Mouse (Mus musculus): ENCODE measurements at regions not wholly inside any gene's neighbourhood (a gene's known extent, or its start where the extent isn't known, plus 50 kb on each side); places are given as distances from the start of the nearest gene placed in this dataset.

- Histone ChIP-seq H3K4me3 (no peak overlapping the region), H3K36me3 (ENCODE audit: control insufficient read depth, insufficient read depth) (no peaks in the 10 kb centered on the region), H3ac (ENCODE audit: control insufficient read depth, insufficient read length) (no peak overlapping the region), H3K79me2 (ENCODE audit: control insufficient read depth, insufficient read depth) (peaks cover 14% of the 10 kb centered on the region), H3K4me2 (ENCODE audit: low read depth) (no peak overlapping the region), H3K27me3 (ENCODE audit: control insufficient read depth, insufficient read depth, insufficient read length) (no peaks in the 10 kb centered on the region)
- TF ChIP-seq MYOG (IDR thresholded peaks at IDR 0.05; ENCODE audit: control insufficient read depth in 1 of 3, insufficient read depth in 1 of 3, insufficient read length in 2 of 3, low read depth in 2 of 3), result no peak
- TF ChIP-seq POLR2AphosphoS2 (IDR thresholded peaks at IDR 0.05; ENCODE audit: insufficient read length, low read depth), result no peak
- no peak for TF ChIP-seq REST (IDR thresholded peaks at IDR 0.05; ENCODE audit: insufficient read depth, insufficient read length)
- no peak for TF ChIP-seq SRF (IDR thresholded peaks at IDR 0.05; ENCODE audit: control insufficient read depth, insufficient read length, low read depth)
- no peak for TF ChIP-seq CEBPB (IDR thresholded peaks at IDR 0.05; ENCODE audit: insufficient read depth, poor library complexity, severe bottlenecking)
- TF ChIP-seq TCF12 (IDR thresholded peaks at IDR 0.05; ENCODE audit: insufficient read depth, poor library complexity, severe bottlenecking), result no peak
- no peak for TF ChIP-seq MYOD1 (IDR thresholded peaks at IDR 0.05; ENCODE audit: control insufficient read depth in 1 of 3, insufficient read length in 2 of 3, low read depth in 2 of 3)
- TF ChIP-seq POLR2A (IDR thresholded peaks at IDR 0.05; ENCODE audit: insufficient read length, low read depth), result no peak
- TF ChIP-seq E2F4 (IDR thresholded peaks at IDR 0.05; ENCODE audit: insufficient read depth), result no peak
- no peak for TF ChIP-seq MAX (IDR thresholded peaks at IDR 0.05; ENCODE audit: low read depth)
Measured at GRCm38 (mm10) chr2:128432741-128433140, 158.3 kb upstream of the Spdye4c start.

GRCm38 (mm10) chr2:128433553-128434081 is 157.4 kb upstream of the Spdye4c start:
- H3K79me2 ChIP-seq (ENCODE audit: control insufficient read depth, insufficient read depth), result peaks cover 5% of the 10 kb centered on the region
- H3K4me2 ChIP-seq (ENCODE audit: low read depth), result no peak overlapping the region
- no peaks in the 10 kb centered on the region for H3K27me3 ChIP-seq (ENCODE audit: control insufficient read depth, insufficient read depth, insufficient read length)
- H3ac ChIP-seq (ENCODE audit: control insufficient read depth, insufficient read length), result no peak overlapping the region
- TF ChIP-seq TCF3 (IDR thresholded peaks at IDR 0.05; ENCODE audit: insufficient read length, low read depth) (no peak), USF1 (IDR thresholded peaks at IDR 0.05; ENCODE audit: low read depth) (no peak)
- no peak overlapping the region for H3K4me3 ChIP-seq
- no peaks in the 10 kb centered on the region for H3K36me3 ChIP-seq (ENCODE audit: control insufficient read depth, insufficient read depth)

GRCm38 (mm10) chr2:128434200-128434977 is 156.6 kb upstream of the Spdye4c start:
- Histone ChIP-seq H3K4me2 (ENCODE audit: low read depth) (no peak overlapping the region), H3ac (ENCODE audit: control insufficient read depth, insufficient read length) (no peak overlapping the region), H3K27me3 (ENCODE audit: control insufficient read depth, insufficient read depth, insufficient read length) (no peaks in the 10 kb centered on the region), H3K36me3 (ENCODE audit: control insufficient read depth, insufficient read depth) (no peaks in the 10 kb centered on the region), H3K79me2 (ENCODE audit: control insufficient read depth, insufficient read depth) (no peaks in the 10 kb centered on the region), H3K4me3 (no peak overlapping the region)
- TF ChIP-seq E2F4 (IDR thresholded peaks at IDR 0.05; ENCODE audit: insufficient read depth), result no peak
- no peak for TF ChIP-seq TCF3 (IDR thresholded peaks at IDR 0.05; ENCODE audit: insufficient read length, low read depth)
- TF ChIP-seq USF1 (IDR thresholded peaks at IDR 0.05; ENCODE audit: low read depth), result no peak
- TF ChIP-seq POLR2AphosphoS2 (IDR thresholded peaks at IDR 0.05; ENCODE audit: insufficient read length, low read depth), result no peak
- TF ChIP-seq MYOD1 (IDR thresholded peaks at IDR 0.05; ENCODE audit: control insufficient read depth in 1 of 3, insufficient read length in 2 of 3, low read depth in 2 of 3), result no peak
- TF ChIP-seq REST (IDR thresholded peaks at IDR 0.05; ENCODE audit: insufficient read depth, insufficient read length), result no peak

- H3ac ChIP-seq (ENCODE audit: control insufficient read depth, insufficient read length), result no peak overlapping the region
- no peaks in the 10 kb centered on the region for H3K36me3 ChIP-seq (ENCODE audit: control insufficient read depth, insufficient read depth)
- no peak overlapping the region for H3K4me3 ChIP-seq
- no peak overlapping the region for H3K4me2 ChIP-seq (ENCODE audit: low read depth)
- TF ChIP-seq REST (IDR thresholded peaks at IDR 0.05; ENCODE audit: insufficient read depth, insufficient read length), result no peak
- H3K79me2 ChIP-seq (ENCODE audit: control insufficient read depth, insufficient read depth), result no peaks in the 10 kb centered on the region
- no peaks in the 10 kb centered on the region for H3K27me3 ChIP-seq (ENCODE audit: control insufficient read depth, insufficient read depth, insufficient read length)
Measured at GRCm38 (mm10) chr2:128436378-128436777, 154.6 kb upstream of the Spdye4c start.

GRCm38 (mm10) chr2:128437698-128438097 is 153.3 kb upstream of the Spdye4c start:
- Histone ChIP-seq H3K36me3 (ENCODE audit: control insufficient read depth, insufficient read depth) (no peaks in the 10 kb centered on the region), H3K79me2 (ENCODE audit: control insufficient read depth, insufficient read depth) (no peaks in the 10 kb centered on the region), H3K4me2 (ENCODE audit: low read depth) (no peak overlapping the region), H3ac (ENCODE audit: control insufficient read depth, insufficient read length) (no peak overlapping the region), H3K4me3 (no peak overlapping the region), H3K27me3 (ENCODE audit: control insufficient read depth, insufficient read depth, insufficient read length) (no peaks in the 10 kb centered on the region)
- TF ChIP-seq CEBPB (IDR thresholded peaks at IDR 0.05; ENCODE audit: insufficient read depth, poor library complexity, severe bottlenecking) (no peak), E2F4 (IDR thresholded peaks at IDR 0.05; ENCODE audit: insufficient read depth) (no peak), POLR2AphosphoS2 (IDR thresholded peaks at IDR 0.05; ENCODE audit: insufficient read length, low read depth) (no peak), MYOG (IDR thresholded peaks at IDR 0.05; ENCODE audit: control insufficient read depth in 1 of 3, insufficient read depth in 1 of 3, insufficient read length in 2 of 3, low read depth in 2 of 3) (no peak), TCF12 (IDR thresholded peaks at IDR 0.05; ENCODE audit: insufficient read depth, poor library complexity, severe bottlenecking) (no peak), MYOD1 (IDR thresholded peaks at IDR 0.05; ENCODE audit: control insufficient read depth in 1 of 3, insufficient read length in 2 of 3, low read depth in 2 of 3) (no peak), POLR2A (IDR thresholded peaks at IDR 0.05; ENCODE audit: insufficient read length, low read depth) (no peak), SRF (IDR thresholded peaks at IDR 0.05; ENCODE audit: control insufficient read depth, insufficient read length, low read depth) (no peak), MAX (IDR thresholded peaks at IDR 0.05; ENCODE audit: low read depth) (no peak), TCF3 (IDR thresholded peaks at IDR 0.05; ENCODE audit: insufficient read length, low read depth) (no peak), REST (IDR thresholded peaks at IDR 0.05; ENCODE audit: insufficient read depth, insufficient read length) (no peak), USF1 (IDR thresholded peaks at IDR 0.05; ENCODE audit: low read depth) (no peak)
